Mouse (Mus musculus): ENCODE measurements at regions not wholly inside any gene's neighbourhood (a gene's known extent, or its start where the extent isn't known, plus 50 kb on each side); places are given as distances from the start of the nearest gene placed in this dataset.

- H3K9ac ChIP-seq (ENCODE audit: low read length): no peak overlapping the region
- no peak overlapping the region for H3K27ac ChIP-seq (replicated peaks; ENCODE audit: low read depth, low read length)
- no peak overlapping the region for H3K4me3 ChIP-seq (ENCODE audit: low read depth, low read length)
- WGBS: 51% methylated on average over 8 of the region's 8 CpGs
- no peaks in the 10 kb centered on the region for H3K9me3 ChIP-seq (ENCODE audit: control insufficient read depth, low read length)
- no peaks in the 10 kb centered on the region for H3K4me1 ChIP-seq (ENCODE audit: control insufficient read depth, insufficient read depth, low read length)
- no peaks in the 10 kb centered on the region for H3K36me3 ChIP-seq (ENCODE audit: control insufficient read depth, insufficient read depth, low read length)
- H3K27me3 ChIP-seq (ENCODE audit: control insufficient read depth, insufficient read depth, low read length): no peaks in the 10 kb centered on the region
- no peak for DNase-seq (ENCODE audit: low spot score)
- ATAC-seq (ENCODE audit: insufficient number of reproducible peaks, low FRiP score, low TSS enrichment, low read depth): no peak
- H3K4me2 ChIP-seq (ENCODE audit: low read depth, severe bottlenecking): no peak overlapping the region
Observed at GRCm38 (mm10) chr15:87391395-87391794, 152.7 kb upstream of the Fam19a5 start.

GRCm38 (mm10) chr15:87398396-87398795 lies 145.7 kb upstream of the Fam19a5 start:
- WGBS: 65% methylated on average over 4 of the region's 4 CpGs
- Histone ChIP-seq H3K4me2 (ENCODE audit: low read depth, severe bottlenecking) (no peak overlapping the region), H3K9ac (ENCODE audit: low read length) (no peak overlapping the region), H3K36me3 (ENCODE audit: control insufficient read depth, insufficient read depth, low read length) (no peaks in the 10 kb centered on the region), H3K27me3 (ENCODE audit: control insufficient read depth, insufficient read depth, low read length) (no peaks in the 10 kb centered on the region), H3K4me1 (ENCODE audit: control insufficient read depth, insufficient read depth, low read length) (no peaks in the 10 kb centered on the region), H3K9me3 (ENCODE audit: control insufficient read depth, low read length) (no peaks in the 10 kb centered on the region), H3K27ac (replicated peaks; ENCODE audit: low read depth, low read length) (no peak overlapping the region), H3K4me3 (ENCODE audit: low read depth, low read length) (no peak overlapping the region)
- DNase-seq (ENCODE audit: low spot score): no peak
- no peak for ATAC-seq (ENCODE audit: insufficient number of reproducible peaks, low FRiP score, low TSS enrichment, low read depth)

- ATAC-seq (ENCODE audit: insufficient number of reproducible peaks, low FRiP score, low TSS enrichment, low read depth): no peak
- 87% methylated on average over 5 of the region's 5 CpGs for WGBS
Observed at GRCm38 (mm10) chr15:87405689-87406088, 138.4 kb upstream of the Fam19a5 start.

GRCm38 (mm10) chr15:87411978-87412377 lies 132.1 kb upstream of the Fam19a5 start:
- ATAC-seq (ENCODE audit: insufficient number of reproducible peaks, low FRiP score, low TSS enrichment, low read depth): no peak
- no peak overlapping the region for H3K27ac ChIP-seq (replicated peaks; ENCODE audit: low read depth, low read length)
- no peaks in the 10 kb centered on the region for H3K9me3 ChIP-seq (ENCODE audit: control insufficient read depth, low read length)
- no peak overlapping the region for H3K9ac ChIP-seq (ENCODE audit: low read length)
- no peak overlapping the region for H3K4me3 ChIP-seq (ENCODE audit: low read depth, low read length)
- H3K4me2 ChIP-seq (ENCODE audit: low read depth, severe bottlenecking): no peak overlapping the region
- no peaks in the 10 kb centered on the region for H3K27me3 ChIP-seq (ENCODE audit: control insufficient read depth, insufficient read depth, low read length)
- no peaks in the 10 kb centered on the region for H3K4me1 ChIP-seq (ENCODE audit: control insufficient read depth, insufficient read depth, low read length)
- H3K36me3 ChIP-seq (ENCODE audit: control insufficient read depth, insufficient read depth, low read length): no peaks in the 10 kb centered on the region
- 65% methylated on average over 12 of the region's 12 CpGs for WGBS
- no peak for DNase-seq (ENCODE audit: low spot score)

More at GRCm38 (mm10) chr15:87405689-87406088, 138.4 kb upstream of the Fam19a5 start:
- H3K9ac ChIP-seq (ENCODE audit: low read length): no peak overlapping the region
- H3K27ac ChIP-seq (replicated peaks; ENCODE audit: low read depth, low read length): no peak overlapping the region
- no peaks in the 10 kb centered on the region for H3K27me3 ChIP-seq (ENCODE audit: control insufficient read depth, insufficient read depth, low read length)
- H3K4me2 ChIP-seq (ENCODE audit: low read depth, severe bottlenecking): no peak overlapping the region
- no peak overlapping the region for H3K4me3 ChIP-seq (ENCODE audit: low read depth, low read length)
- no peaks in the 10 kb centered on the region for H3K4me1 ChIP-seq (ENCODE audit: control insufficient read depth, insufficient read depth, low read length)
- no peaks in the 10 kb centered on the region for H3K36me3 ChIP-seq (ENCODE audit: control insufficient read depth, insufficient read depth, low read length)
- H3K9me3 ChIP-seq (ENCODE audit: control insufficient read depth, low read length): no peaks in the 10 kb centered on the region
- no peak for DNase-seq (ENCODE audit: low spot score)

GRCm38 (mm10) chr15:87415996-87416395 lies 128.1 kb upstream of the Fam19a5 start:
- Histone ChIP-seq H3K4me2 (ENCODE audit: low read depth, severe bottlenecking) (no peak overlapping the region), H3K27ac (replicated peaks; ENCODE audit: low read depth, low read length) (no peak overlapping the region), H3K4me1 (ENCODE audit: control insufficient read depth, insufficient read depth, low read length) (no peaks in the 10 kb centered on the region), H3K9me3 (ENCODE audit: control insufficient read depth, low read length) (no peaks in the 10 kb centered on the region), H3K4me3 (ENCODE audit: low read depth, low read length) (no peak overlapping the region), H3K27me3 (ENCODE audit: control insufficient read depth, insufficient read depth, low read length) (no peaks in the 10 kb centered on the region), H3K9ac (ENCODE audit: low read length) (no peak overlapping the region), H3K36me3 (ENCODE audit: control insufficient read depth, insufficient read depth, low read length) (no peaks in the 10 kb centered on the region)
- ATAC-seq (ENCODE audit: insufficient number of reproducible peaks, low FRiP score, low TSS enrichment, low read depth): no peak
- DNase-seq (ENCODE audit: low spot score): no peak
- WGBS: 85% methylated on average over 7 of the region's 7 CpGs

GRCm38 (mm10) chr15:87421743-87422142 lies 122.4 kb upstream of the Fam19a5 start:
- ATAC-seq (ENCODE audit: insufficient number of reproducible peaks, low FRiP score, low TSS enrichment, low read depth) (no peak), DNase-seq (ENCODE audit: low spot score) (no peak)
- H3K27me3 ChIP-seq (ENCODE audit: control insufficient read depth, insufficient read depth, low read length): no peaks in the 10 kb centered on the region
- 84% methylated on average over 4 of the region's 4 CpGs for WGBS
- H3K9ac ChIP-seq (ENCODE audit: low read length): no peak overlapping the region
- no peaks in the 10 kb centered on the region for H3K9me3 ChIP-seq (ENCODE audit: control insufficient read depth, low read length)
- no peak overlapping the region for H3K4me2 ChIP-seq (ENCODE audit: low read depth, severe bottlenecking)
- H3K36me3 ChIP-seq (ENCODE audit: control insufficient read depth, insufficient read depth, low read length): no peaks in the 10 kb centered on the region
- no peaks in the 10 kb centered on the region for H3K4me1 ChIP-seq (ENCODE audit: control insufficient read depth, insufficient read depth, low read length)
- no peak overlapping the region for H3K4me3 ChIP-seq (ENCODE audit: low read depth, low read length)
- no peak overlapping the region for H3K27ac ChIP-seq (replicated peaks; ENCODE audit: low read depth, low read length)

- no peaks in the 10 kb centered on the region for H3K4me1 ChIP-seq (ENCODE audit: control insufficient read depth, insufficient read depth, low read length)
- DNase-seq (ENCODE audit: low spot score) (no peak), ATAC-seq (ENCODE audit: insufficient number of reproducible peaks, low FRiP score, low TSS enrichment, low read depth) (no peak)
- no peak overlapping the region for H3K9ac ChIP-seq (ENCODE audit: low read length)
- no peaks in the 10 kb centered on the region for H3K27me3 ChIP-seq (ENCODE audit: control insufficient read depth, insufficient read depth, low read length)
- H3K4me2 ChIP-seq (ENCODE audit: low read depth, severe bottlenecking): no peak overlapping the region
- H3K36me3 ChIP-seq (ENCODE audit: control insufficient read depth, insufficient read depth, low read length): no peaks in the 10 kb centered on the region
- H3K4me3 ChIP-seq (ENCODE audit: low read depth, low read length): no peak overlapping the region
- H3K27ac ChIP-seq (replicated peaks; ENCODE audit: low read depth, low read length): no peak overlapping the region
- no peaks in the 10 kb centered on the region for H3K9me3 ChIP-seq (ENCODE audit: control insufficient read depth, low read length)
- WGBS: 83% methylated on average over 6 of the region's 6 CpGs
Observed at GRCm38 (mm10) chr15:87433306-87433705, 110.8 kb upstream of the Fam19a5 start.

- Histone ChIP-seq H3K27ac (replicated peaks; ENCODE audit: low read depth, low read length) (no peak overlapping the region), H3K9me3 (ENCODE audit: control insufficient read depth, low read length) (no peaks in the 10 kb centered on the region), H3K4me1 (ENCODE audit: control insufficient read depth, insufficient read depth, low read length) (no peaks in the 10 kb centered on the region), H3K27me3 (ENCODE audit: control insufficient read depth, insufficient read depth, low read length) (no peaks in the 10 kb centered on the region), H3K4me2 (ENCODE audit: low read depth, severe bottlenecking) (no peak overlapping the region), H3K4me3 (ENCODE audit: low read depth, low read length) (no peak overlapping the region), H3K9ac (ENCODE audit: low read length) (no peak overlapping the region), H3K36me3 (ENCODE audit: control insufficient read depth, insufficient read depth, low read length) (no peaks in the 10 kb centered on the region)
- ATAC-seq (ENCODE audit: insufficient number of reproducible peaks, low FRiP score, low TSS enrichment, low read depth): no peak
- 89% methylated on average over 12 of the region's 12 CpGs for WGBS
- DNase-seq (ENCODE audit: low spot score): no peak
Observed at GRCm38 (mm10) chr15:87433901-87434300, 110.2 kb upstream of the Fam19a5 start.

GRCm38 (mm10) chr15:87435566-87435965 lies 108.5 kb upstream of the Fam19a5 start:
- ATAC-seq (ENCODE audit: insufficient number of reproducible peaks, low FRiP score, low TSS enrichment, low read depth) (no peak), DNase-seq (ENCODE audit: low spot score) (no peak)
- H3K9me3 ChIP-seq (ENCODE audit: control insufficient read depth, low read length): no peaks in the 10 kb centered on the region
- H3K27me3 ChIP-seq (ENCODE audit: control insufficient read depth, insufficient read depth, low read length): no peaks in the 10 kb centered on the region
- H3K4me3 ChIP-seq (ENCODE audit: low read depth, low read length): no peak overlapping the region
- H3K9ac ChIP-seq (ENCODE audit: low read length): no peak overlapping the region
- H3K4me2 ChIP-seq (ENCODE audit: low read depth, severe bottlenecking): no peak overlapping the region
- WGBS: 90% methylated on average over 2 of the region's 2 CpGs
- H3K36me3 ChIP-seq (ENCODE audit: control insufficient read depth, insufficient read depth, low read length): no peaks in the 10 kb centered on the region
- H3K4me1 ChIP-seq (ENCODE audit: control insufficient read depth, insufficient read depth, low read length): no peaks in the 10 kb centered on the region
- H3K27ac ChIP-seq (replicated peaks; ENCODE audit: low read depth, low read length): no peak overlapping the region
